Mouse (Mus musculus) forebrain, embryonic 16.5 days (tissue): ENCODE data around the gene Cfap43. TPM values are rescaled to one million over a fixed set of nuclear protein-coding genes. Genes with fewer than 3 reads are reported as not detected.
A peak's percentile ranks its signal among the peaks of the same experiment; 100 is the strongest.

Source experiments
- ATAC-seq: fragments of 200-750 bp; cut with Nextera tagmentation; 2 replicates; pipeline ENCODE4 v1.8.0; 2017; ENCODE audit warnings: mild to moderate bottlenecking, moderate library complexity
- H3K27ac ChIP-seq: fragments of 300-500 bp; sonication (generic); 2 replicates; pipeline ENCODE4 v1.5.1; 2014; ENCODE audit warnings: low read length, control low read depth
- H3K27me3 ChIP-seq: fragments of 300-500 bp; sonication (generic); replicated peaks from 2 replicates; pipeline ENCODE4 v1.6.1; 2014; ENCODE audit warnings: low read length; ENCODE audit not compliant: control insufficient read depth, insufficient read depth
- H3K36me3 ChIP-seq: fragments of 300-500 bp; sonication (generic); 2 replicates; pipeline ENCODE4 v1.6.1; 2014; ENCODE audit not compliant: control insufficient read depth, insufficient read depth
- H3K4me1 ChIP-seq: fragments of 300-500 bp; sonication (generic); replicated peaks from 2 replicates; pipeline ENCODE4 v1.6.1; 2014; ENCODE audit warnings: low read length; ENCODE audit not compliant: control insufficient read depth, insufficient read depth
- H3K4me2 ChIP-seq: fragments of 300-500 bp; sonication (generic); 2 replicates; pipeline ENCODE4 v1.6.1; 2014; ENCODE audit warnings: mild to moderate bottlenecking, low read length, control low read depth
- H3K4me3 ChIP-seq: fragments of 300-500 bp; sonication (generic); replicated peaks from 2 replicates; pipeline ENCODE4 v1.5.1; 2014; ENCODE audit warnings: mild to moderate bottlenecking, low read length, control low read depth
- H3K9ac ChIP-seq: fragments of 300-500 bp; sonication (generic); replicated peaks from 2 replicates; pipeline ENCODE4 v1.6.1; 2014; ENCODE audit warnings: low read depth, low read length, control low read depth
- H3K9me3 ChIP-seq: fragments of 300-500 bp; sonication (generic); 2 replicates; pipeline ENCODE4 v1.6.1; 2016; ENCODE audit warnings: low read length; ENCODE audit not compliant: control insufficient read depth
- WGBS: fragments of 180-500 bp; shearing (Covaris S2); extraction: QIAGEN DNeasy Blood & Tissue Kit; methylation state at CpG from one replicate; pipeline ENCODE4 v1.1.7; 2014; 5-methylcytosine and 5-hydroxymethylcytosine counted together
- polyA plus RNA-seq: library from polyadenylated mRNA; unstranded; fragments of >200 nt; fragmentation: Nextera tagmentation; extraction: Ambion mirVana; gene quantifications from 2 replicates; pipeline ENCODE4 v1.2.1, GENCODE M21; 2015

Gene Cfap43
- polyA plus RNA-seq, 1 experiment from 2014 or later: 1.1 TPM

DNA sequence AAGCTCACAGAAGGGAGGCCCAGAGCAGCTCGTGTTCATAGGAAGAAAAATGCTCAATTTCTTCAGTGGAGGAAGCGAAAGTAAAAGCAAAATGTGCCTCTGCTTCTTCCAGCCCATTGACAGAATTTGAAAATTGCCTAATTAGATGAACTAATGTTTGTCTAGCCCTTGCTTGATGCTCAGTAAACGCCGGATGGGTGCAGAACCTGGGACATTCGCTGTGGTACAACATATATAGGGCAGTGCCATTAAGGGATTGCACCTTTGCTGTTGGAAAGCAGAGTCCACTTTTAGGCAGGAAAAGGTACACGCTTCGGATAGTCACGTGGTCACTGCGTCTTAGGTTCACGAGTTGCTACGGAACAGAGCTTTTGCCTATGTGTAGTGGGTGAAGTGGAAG lies 17.4 kb upstream of the Cfap43 start:
- Histone ChIP-seq H3K4me2 (no peak overlapping the region), H3K4me1 (peaks cover 4% of the 10 kb centered on the region), H3K9me3 (no peaks in the 10 kb centered on the region), H3K27me3 (no peaks in the 10 kb centered on the region), H3K36me3 (no peaks in the 10 kb centered on the region), H3K27ac (no peak overlapping the region), H3K9ac (no peak overlapping the region), H3K4me3 (no peak overlapping the region)
- ATAC-seq: no peak
- WGBS: 90% methylated on average over 11 of the region's 11 CpGs

GRCm38 (mm10) chr19:47935530-47935929 lies 16.4 kb upstream of the Cfap43 start:
- Histone ChIP-seq H3K4me2 (no peak overlapping the region), H3K4me3 (no peak overlapping the region), H3K27ac (no peak overlapping the region), H3K36me3 (no peaks in the 10 kb centered on the region), H3K4me1 (peaks cover 4% of the 10 kb centered on the region), H3K9me3 (no peaks in the 10 kb centered on the region), H3K9ac (no peak overlapping the region), H3K27me3 (no peaks in the 10 kb centered on the region)
- no peak for ATAC-seq
- WGBS: 82% methylated on average over 6 of the region's 6 CpGs

DNA sequence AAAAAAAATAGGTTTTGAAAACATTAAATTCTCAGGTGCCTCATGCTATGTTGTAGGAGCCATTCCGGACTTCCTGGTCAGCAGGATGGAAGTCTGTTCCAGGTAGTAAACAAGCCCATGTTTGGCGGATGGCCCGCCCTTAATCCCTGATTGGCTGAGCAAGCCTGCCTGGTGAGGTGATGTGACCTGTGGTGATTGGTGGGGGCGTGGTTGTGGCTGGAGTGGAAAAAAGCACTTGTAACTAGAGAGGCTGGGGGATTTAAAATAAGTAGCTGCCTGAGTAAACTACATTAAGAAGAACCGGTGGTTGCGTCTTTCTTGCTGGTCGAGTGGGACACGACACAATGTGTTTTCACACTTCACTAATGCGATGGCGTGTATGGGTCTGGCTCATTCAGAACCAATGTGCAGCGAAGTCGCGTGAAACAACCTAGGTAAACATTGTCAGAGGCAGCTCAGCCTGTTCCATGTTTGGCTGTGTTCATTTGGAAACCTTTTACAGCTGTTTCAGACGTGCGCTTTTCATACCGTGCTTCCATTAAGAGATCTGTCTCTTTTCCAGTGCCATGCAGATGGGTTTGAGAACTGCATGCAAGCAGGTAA lies 15.7 kb upstream of the Cfap43 start:
- H3K27ac ChIP-seq: no peak overlapping the region
- H3K9me3 ChIP-seq: no peaks in the 10 kb centered on the region
- no peaks in the 10 kb centered on the region for H3K36me3 ChIP-seq
- H3K9ac ChIP-seq: no peak overlapping the region
- no peak for ATAC-seq
- no peak overlapping the region for H3K4me3 ChIP-seq
- peaks cover 4% of the 10 kb centered on the region for H3K4me1 ChIP-seq
- WGBS: 74% methylated on average over 16 of the region's 16 CpGs
- H3K27me3 ChIP-seq: no peaks in the 10 kb centered on the region
- no peak overlapping the region for H3K4me2 ChIP-seq

DNA sequence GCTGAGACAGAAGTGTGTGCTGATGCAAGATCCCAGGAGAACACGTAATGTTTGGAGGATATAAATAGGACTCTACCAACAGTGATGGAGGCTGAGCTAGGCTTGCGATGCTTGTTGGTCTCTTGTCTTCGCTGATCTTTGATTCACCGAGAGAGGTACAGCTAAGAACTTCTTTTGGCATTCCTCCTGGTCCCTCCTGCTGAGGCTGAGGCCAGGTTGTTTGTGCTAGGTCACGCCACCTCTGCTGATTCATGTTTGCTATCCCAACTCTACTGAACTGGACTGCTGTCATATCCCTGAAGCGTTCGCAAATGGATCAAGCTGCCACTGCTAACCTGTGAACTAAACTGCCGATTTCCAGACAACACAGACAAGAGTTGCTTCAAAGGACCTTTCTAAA lies 15.1 kb upstream of the Cfap43 start:
- no peak for ATAC-seq
- Histone ChIP-seq H3K4me2 (no peak overlapping the region), H3K36me3 (no peaks in the 10 kb centered on the region), H3K27ac (no peak overlapping the region), H3K4me3 (no peak overlapping the region), H3K4me1 (peaks cover 4% of the 10 kb centered on the region), H3K9me3 (no peaks in the 10 kb centered on the region), H3K27me3 (no peaks in the 10 kb centered on the region), H3K9ac (no peak overlapping the region)
- WGBS: 93% methylated on average over 8 of the region's 8 CpGs

GRCm38 (mm10) chr19:47931982-47932638 lies 13.0 kb upstream of the Cfap43 start:
- H3K27ac ChIP-seq: no peak overlapping the region
- 43% methylated on average over 7 of the region's 7 CpGs for WGBS
- H3K4me2 ChIP-seq: no peak overlapping the region
- no peaks in the 10 kb centered on the region for H3K4me1 ChIP-seq
- no peak overlapping the region for H3K4me3 ChIP-seq
- H3K36me3 ChIP-seq: no peaks in the 10 kb centered on the region
- no peaks in the 10 kb centered on the region for H3K9me3 ChIP-seq
- ATAC-seq: peak; percentile 76
- no peaks in the 10 kb centered on the region for H3K27me3 ChIP-seq
- H3K9ac ChIP-seq: no peak overlapping the region

GRCm38 (mm10) chr19:47929043-47929442 lies 10.0 kb upstream of the Cfap43 start:
- H3K4me1 ChIP-seq: no peaks in the 10 kb centered on the region
- no peaks in the 10 kb centered on the region for H3K36me3 ChIP-seq
- H3K9me3 ChIP-seq: no peaks in the 10 kb centered on the region
- no peak overlapping the region for H3K9ac ChIP-seq
- no peak overlapping the region for H3K4me2 ChIP-seq
- ATAC-seq: no peak
- H3K27me3 ChIP-seq: no peaks in the 10 kb centered on the region
- no peak overlapping the region for H3K4me3 ChIP-seq
- H3K27ac ChIP-seq: no peak overlapping the region
- WGBS: 97% methylated on average over 4 of the region's 4 CpGs

GRCm38 (mm10) chr19:47927032-47927431 lies 7.9 kb upstream of the Cfap43 start:
- ATAC-seq: no peak
- H3K27ac ChIP-seq: no peak overlapping the region

GRCm38 (mm10) chr19:47925819-47926218 lies 6.7 kb upstream of the Cfap43 start:
- Histone ChIP-seq H3K36me3 (no peaks in the 10 kb centered on the region), H3K4me3 (no peak overlapping the region), H3K4me1 (no peaks in the 10 kb centered on the region), H3K27me3 (no peaks in the 10 kb centered on the region), H3K9ac (no peak overlapping the region), H3K27ac (no peak overlapping the region), H3K4me2 (no peak overlapping the region), H3K9me3 (no peaks in the 10 kb centered on the region)
- no peak for ATAC-seq
- 83% methylated on average over 7 of the region's 7 CpGs for WGBS

More at GRCm38 (mm10) chr19:47927032-47927431, 7.9 kb upstream of the Cfap43 start:
- no peak overlapping the region for H3K4me2 ChIP-seq
- no peaks in the 10 kb centered on the region for H3K27me3 ChIP-seq
- H3K4me1 ChIP-seq: no peaks in the 10 kb centered on the region
- H3K9me3 ChIP-seq: no peaks in the 10 kb centered on the region
- no peak overlapping the region for H3K9ac ChIP-seq
- no peak overlapping the region for H3K4me3 ChIP-seq
- WGBS: 91% methylated on average over 2 of the region's 2 CpGs
- H3K36me3 ChIP-seq: no peaks in the 10 kb centered on the region

DNA sequence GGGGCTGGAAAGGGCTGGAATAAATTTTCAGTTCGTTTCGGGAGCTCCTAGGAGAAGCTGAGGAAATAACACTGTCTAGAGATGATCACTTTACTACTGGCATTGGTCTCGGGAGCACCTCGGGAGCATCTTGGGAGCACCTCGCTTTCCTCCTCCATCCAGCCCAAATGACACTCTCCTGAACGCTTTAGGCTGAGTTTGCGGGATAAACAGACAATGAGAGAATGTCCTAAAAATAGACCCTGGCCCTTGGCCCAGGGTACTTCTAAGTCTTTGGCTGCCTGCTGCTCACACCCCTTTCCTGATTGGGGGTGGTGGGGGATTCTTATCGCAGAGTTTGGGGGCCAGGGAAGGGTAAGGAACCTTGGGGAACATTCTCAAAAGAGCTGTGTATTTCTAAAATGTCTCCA lies 884 bp upstream of the Cfap43 start:
- Histone ChIP-seq H3K36me3 (no peaks in the 10 kb centered on the region), H3K9me3 (no peaks in the 10 kb centered on the region), H3K9ac (peak overlapping the region; percentile 75; the same call in 1 of the 2 replicates), H3K27me3 (no peaks in the 10 kb centered on the region), H3K4me1 (peaks cover 26% of the 10 kb centered on the region), H3K27ac (no peak overlapping the region; the same call in 1 of the 2 replicates), H3K4me2 (peak overlapping the region; percentile 73), H3K4me3 (peak overlapping the region; percentile 76)
- WGBS: 2% methylated on average over 8 of the region's 8 CpGs
- no peak; the same call in 1 of the 2 replicates for ATAC-seq
